Mouse (Mus musculus): ENCODE results near the gene Gm17359.

DNA sequence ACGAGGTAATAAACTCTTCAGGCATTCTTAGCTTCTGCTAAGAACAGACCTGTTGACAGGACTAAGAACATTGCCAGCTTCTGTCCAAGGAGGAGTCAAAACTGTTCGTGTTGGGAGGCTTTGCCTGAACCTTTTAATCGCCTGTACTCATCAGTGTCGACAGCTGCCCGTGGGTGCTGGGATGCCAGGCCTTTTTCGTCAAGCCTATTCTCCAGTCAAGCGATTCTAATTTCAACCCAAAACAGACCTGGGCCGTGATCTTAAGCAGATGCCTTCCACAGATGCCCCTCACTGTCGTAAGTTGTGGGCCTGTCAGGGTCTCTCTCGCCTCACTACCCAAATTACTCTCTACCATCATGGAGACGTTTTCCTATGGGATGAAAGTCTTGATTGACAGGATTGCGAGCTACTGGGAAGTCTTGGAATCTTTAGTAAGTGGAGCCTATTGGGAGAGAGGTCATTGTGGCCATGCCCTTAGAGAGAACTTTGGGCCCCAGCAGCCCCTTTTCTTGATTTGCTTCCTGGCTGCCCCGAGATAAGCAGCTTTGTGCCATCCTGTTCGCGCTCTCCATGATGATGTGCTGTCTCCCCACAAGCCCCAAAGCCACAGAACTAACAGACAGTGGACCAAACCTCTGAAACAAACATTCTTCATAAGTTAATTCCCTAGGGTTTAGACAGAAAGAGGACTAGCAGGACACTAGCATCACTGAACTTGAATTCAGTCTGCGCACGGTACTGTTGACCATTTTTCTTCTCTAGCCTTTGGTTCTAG lies 6.7 kb downstream of the Gm17359 start:
- TF ChIP-seq EP300 (IDR thresholded peaks at IDR 0.05; ENCODE audit: low read depth), result no peak
- no peak for TF ChIP-seq CTCF (IDR thresholded peaks at IDR 0.05; ENCODE audit: low read depth)

Measured in heart, postnatal 0 days (tissue).